Mouse (Mus musculus) brain, embryonic 18.5 days (tissue): ENCODE results near the gene Dennd4a.

Source experiments
- DNase-seq: peaks from one replicate; pipeline ENCODE4 v3.0.0-alpha.2; 2012; ENCODE audit warnings: low read depth, low spot score

The Dennd4a gene

GRCm38 (mm10) chr9:64810822-64811537 lies at the start of gene Dennd4a:
Gene Dennd4a (plus strand): TSS chr9:64811340.
- peak; percentile 98 for DNase-seq

GRCm38 (mm10) chr9:64764824-64765223 lies 46.3 kb upstream of the Dennd4a start:
- no peak for DNase-seq

GRCm38 (mm10) chr9:64766136-64766535 lies 45.0 kb upstream of the Dennd4a start:
- no peak for DNase-seq

- no peak for DNase-seq
These were observed 43.3 kb upstream of the Dennd4a start for GRCm38 (mm10) chr9:64767796-64768195.

- DNase-seq: no peak
These were observed 42.0 kb upstream of the Dennd4a start for GRCm38 (mm10) chr9:64769066-64769695.

- no peak for DNase-seq
These were observed 41.2 kb upstream of the Dennd4a start for GRCm38 (mm10) chr9:64769911-64770310.

GRCm38 (mm10) chr9:64770411-64770849 lies 40.7 kb upstream of the Dennd4a start:
- no peak for DNase-seq

GRCm38 (mm10) chr9:64771236-64771635 lies 39.9 kb upstream of the Dennd4a start:
- no peak for DNase-seq

GRCm38 (mm10) chr9:64773254-64773653 lies 37.9 kb upstream of the Dennd4a start:
- DNase-seq: no peak

GRCm38 (mm10) chr9:64773936-64774335 lies 37.2 kb upstream of the Dennd4a start:
- no peak for DNase-seq

GRCm38 (mm10) chr9:64774411-64774811 lies 36.7 kb upstream of the Dennd4a start:
- DNase-seq: no peak

- DNase-seq: no peak
These were observed 36.3 kb upstream of the Dennd4a start for GRCm38 (mm10) chr9:64774883-64775282.

GRCm38 (mm10) chr9:64775491-64775890 lies 35.6 kb upstream of the Dennd4a start:
- DNase-seq: no peak

- DNase-seq: no peak
These were observed 33.6 kb upstream of the Dennd4a start for GRCm38 (mm10) chr9:64777441-64777987.

- DNase-seq: no peak
These were observed 33.0 kb upstream of the Dennd4a start for GRCm38 (mm10) chr9:64778151-64778550.

- no peak for DNase-seq
These were observed 31.5 kb upstream of the Dennd4a start for GRCm38 (mm10) chr9:64779628-64780027.

GRCm38 (mm10) chr9:64783511-64783910 lies 27.6 kb upstream of the Dennd4a start:
- DNase-seq: no peak

GRCm38 (mm10) chr9:64784841-64785240 lies 26.3 kb upstream of the Dennd4a start:
- DNase-seq: no peak

GRCm38 (mm10) chr9:64786216-64786905 lies 24.8 kb upstream of the Dennd4a start:
- no peak for DNase-seq

GRCm38 (mm10) chr9:64788070-64788469 lies 23.1 kb upstream of the Dennd4a start:
- no peak for DNase-seq

GRCm38 (mm10) chr9:64789341-64789761 lies 21.8 kb upstream of the Dennd4a start:
- no peak for DNase-seq

- DNase-seq: no peak
These were observed 21.2 kb upstream of the Dennd4a start for GRCm38 (mm10) chr9:64789887-64790400.
